Mouse (Mus musculus) embryonic facial prominence, embryonic 14.5 days (tissue): ENCODE data around the gene Twf2. TPM values are rescaled to one million over a fixed set of nuclear protein-coding genes. Genes with fewer than 3 reads are reported as not detected.

Experiments
- ATAC-seq: fragments of 200-750 bp; cut with Nextera tagmentation; 2 replicates; pipeline ENCODE4 v1.8.0; 2017; ENCODE audit warnings: low read depth, moderate number of reproducible peaks, moderate TSS enrichment
- DNase-seq: peaks from one replicate; pipeline ENCODE4 v3.0.0-alpha.2; 2015; ENCODE audit warnings: low spot score
- H3K27ac ChIP-seq: fragments of 300-500 bp; sonication (generic); replicated peaks from 2 replicates; pipeline ENCODE4 v1.5.1; 2014; ENCODE audit warnings: low read depth, mild to moderate bottlenecking, low read length, moderate library complexity
- H3K27me3 ChIP-seq: fragments of 300-500 bp; sonication (generic); replicated peaks from 2 replicates; pipeline ENCODE4 v1.6.1; 2014; ENCODE audit warnings: low read length; ENCODE audit not compliant: control insufficient read depth, insufficient read depth
- H3K36me3 ChIP-seq: fragments of 300-500 bp; sonication (generic); 2 replicates; pipeline ENCODE4 v1.6.1; 2014; ENCODE audit warnings: low read length, mixed read lengths; ENCODE audit not compliant: control insufficient read depth, insufficient read depth
- H3K4me1 ChIP-seq: fragments of 300-500 bp; sonication (generic); 2 replicates; pipeline ENCODE4 v1.6.1; 2014; ENCODE audit warnings: antibody characterized with exemption, low read length; ENCODE audit not compliant: control insufficient read depth, insufficient read depth
- H3K4me2 ChIP-seq: fragments of 300-500 bp; sonication (generic); 2 replicates; pipeline ENCODE4 v1.6.1; 2014; ENCODE audit warnings: low read depth, mild to moderate bottlenecking, low read length, moderate library complexity, mixed read lengths
- H3K4me3 ChIP-seq: fragments of 300-500 bp; sonication (generic); 2 replicates; pipeline ENCODE4 v1.5.1; 2014; ENCODE audit warnings: low read depth, mild to moderate bottlenecking, low read length
- H3K9ac ChIP-seq: fragments of 300-500 bp; sonication (generic); 2 replicates; pipeline ENCODE4 v1.6.1; 2014; ENCODE audit warnings: low read depth, mild to moderate bottlenecking, low read length, moderate library complexity, mixed read lengths
- H3K9me3 ChIP-seq: fragments of 300-500 bp; sonication (generic); 2 replicates; pipeline ENCODE4 v1.6.1; 2016; ENCODE audit warnings: low read length; ENCODE audit not compliant: control insufficient read depth
- WGBS: fragments of 180-500 bp; shearing (Covaris S2); extraction: QIAGEN DNeasy Blood & Tissue Kit; methylation state at CpG from one replicate; pipeline ENCODE4 v1.1.7; 2014; 5-methylcytosine and 5-hydroxymethylcytosine counted together
- polyA plus RNA-seq: library from polyadenylated mRNA; unstranded; fragments of >200 nt; fragmentation: Nextera tagmentation; extraction: Ambion mirVana; gene quantifications from 2 replicates; pipeline ENCODE4 v1.2.1, GENCODE M21; 2014

Twf2 gene
- polyA plus RNA-seq, 1 experiment from 2014 or later, result 65.1 TPM

GRCm38 (mm10) chr9:106232956-106233355 lies 30.0 kb downstream of the Twf2 start:
- Histone ChIP-seq H3K27me3 (no peaks in the 10 kb centered on the region), H3K36me3 (peaks cover 54% of the 10 kb centered on the region), H3K9ac (no peak overlapping the region), H3K9me3 (no peaks in the 10 kb centered on the region), H3K4me2 (no peak overlapping the region), H3K27ac (no peak overlapping the region), H3K4me1 (no peaks in the 10 kb centered on the region), H3K4me3 (no peak overlapping the region)
- ATAC-seq (no peak), DNase-seq (no peak)
- 87% methylated on average over 3 of the region's 3 CpGs for WGBS

DNA sequence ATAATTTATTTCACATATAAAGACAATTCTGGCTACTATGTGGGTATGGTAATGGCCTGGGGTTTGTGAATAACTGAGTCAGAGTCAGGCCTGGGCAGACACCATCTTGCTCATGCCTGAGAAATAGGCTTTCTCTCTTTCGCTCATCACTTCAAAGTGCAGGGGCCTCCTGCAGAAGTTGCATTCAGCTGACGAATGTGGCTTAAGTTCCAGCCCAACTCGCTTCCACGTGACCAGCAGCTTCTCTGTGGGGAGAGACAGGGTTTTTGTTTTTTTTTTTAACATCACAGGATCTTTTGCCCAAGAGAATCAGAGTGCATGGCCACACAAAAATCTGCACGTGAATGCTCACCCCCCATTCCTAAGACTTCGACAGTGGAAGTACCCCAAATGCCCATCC lies 31.0 kb downstream of the Twf2 start:
- DNase-seq (no peak), ATAC-seq (no peak)
- Histone ChIP-seq H3K4me1 (no peaks in the 10 kb centered on the region), H3K27ac (no peak overlapping the region), H3K9me3 (no peaks in the 10 kb centered on the region), H3K36me3 (peaks cover 64% of the 10 kb centered on the region), H3K4me3 (no peak overlapping the region), H3K4me2 (no peak overlapping the region), H3K27me3 (no peaks in the 10 kb centered on the region), H3K9ac (no peak overlapping the region)
- 77% methylated on average over 6 of the region's 6 CpGs for WGBS

- ATAC-seq, result no peak
These were observed 32.4 kb downstream of the Twf2 start for GRCm38 (mm10) chr9:106235194-106235830.

GRCm38 (mm10) chr9:106236156-106236817 lies 33.4 kb downstream of the Twf2 start:
- 89% methylated on average over 23 of the region's 23 CpGs for WGBS
- DNase-seq, result no peak
- peaks cover 87% of the 10 kb centered on the region for H3K36me3 ChIP-seq
- ATAC-seq, result no peak
- H3K9ac ChIP-seq, result no peak overlapping the region
- no peaks in the 10 kb centered on the region for H3K27me3 ChIP-seq
- H3K4me3 ChIP-seq, result no peak overlapping the region
- H3K4me2 ChIP-seq, result no peak overlapping the region
- H3K9me3 ChIP-seq, result no peaks in the 10 kb centered on the region
- no peak overlapping the region for H3K27ac ChIP-seq
- no peaks in the 10 kb centered on the region for H3K4me1 ChIP-seq

More at GRCm38 (mm10) chr9:106235194-106235830, 32.4 kb downstream of the Twf2 start:
- Histone ChIP-seq H3K4me1 (no peaks in the 10 kb centered on the region), H3K36me3 (peaks cover 78% of the 10 kb centered on the region), H3K27ac (no peak overlapping the region), H3K27me3 (no peaks in the 10 kb centered on the region), H3K9ac (no peak overlapping the region), H3K4me2 (no peak overlapping the region), H3K4me3 (no peak overlapping the region), H3K9me3 (no peaks in the 10 kb centered on the region)
- WGBS, result 89% methylated on average over 23 of the region's 23 CpGs
- DNase-seq, result no peak

DNA sequence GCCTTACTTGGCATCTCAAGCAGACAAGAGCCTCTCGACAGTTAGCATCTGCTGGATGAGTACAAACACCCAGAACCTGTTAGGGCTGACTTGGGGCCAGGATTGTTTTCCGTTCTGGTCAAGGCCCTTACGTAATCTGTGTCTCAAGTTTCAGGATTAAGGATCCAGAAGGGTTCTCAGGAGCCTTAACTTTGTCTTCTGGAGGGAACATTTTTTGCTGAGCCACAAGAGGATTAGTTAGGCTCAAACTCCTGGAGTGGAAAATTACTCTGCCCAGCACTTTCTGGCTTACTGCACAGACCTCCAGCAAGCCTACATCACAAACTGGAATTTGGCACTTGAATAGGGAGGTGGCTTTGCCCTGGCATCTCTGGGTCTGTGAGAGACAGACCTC lies 33.9 kb downstream of the Twf2 start:
- H3K27ac ChIP-seq, result no peak overlapping the region
- H3K9me3 ChIP-seq, result no peaks in the 10 kb centered on the region
- ATAC-seq (peak; percentile 31; the same call in 1 of the 2 replicates), DNase-seq (peak; percentile 48)
- 50% methylated on average over 3 of the region's 3 CpGs for WGBS
- peaks cover 92% of the 10 kb centered on the region for H3K36me3 ChIP-seq
- no peaks in the 10 kb centered on the region for H3K27me3 ChIP-seq
- no peak overlapping the region for H3K4me2 ChIP-seq
- H3K4me3 ChIP-seq, result no peak overlapping the region
- H3K4me1 ChIP-seq, result no peaks in the 10 kb centered on the region
- H3K9ac ChIP-seq, result no peak overlapping the region

GRCm38 (mm10) chr9:106237401-106237800 lies 34.5 kb downstream of the Twf2 start:
- H3K9me3 ChIP-seq, result no peaks in the 10 kb centered on the region
- H3K27me3 ChIP-seq, result no peaks in the 10 kb centered on the region
- no peak for DNase-seq
- 84% methylated on average over 8 of the region's 8 CpGs for WGBS
- H3K4me1 ChIP-seq, result no peaks in the 10 kb centered on the region
- H3K36me3 ChIP-seq, result peaks cover 96% of the 10 kb centered on the region
- no peak for ATAC-seq
- H3K9ac ChIP-seq, result no peak overlapping the region
- no peak overlapping the region for H3K4me3 ChIP-seq
- H3K27ac ChIP-seq, result no peak overlapping the region
- no peak overlapping the region for H3K4me2 ChIP-seq

DNA sequence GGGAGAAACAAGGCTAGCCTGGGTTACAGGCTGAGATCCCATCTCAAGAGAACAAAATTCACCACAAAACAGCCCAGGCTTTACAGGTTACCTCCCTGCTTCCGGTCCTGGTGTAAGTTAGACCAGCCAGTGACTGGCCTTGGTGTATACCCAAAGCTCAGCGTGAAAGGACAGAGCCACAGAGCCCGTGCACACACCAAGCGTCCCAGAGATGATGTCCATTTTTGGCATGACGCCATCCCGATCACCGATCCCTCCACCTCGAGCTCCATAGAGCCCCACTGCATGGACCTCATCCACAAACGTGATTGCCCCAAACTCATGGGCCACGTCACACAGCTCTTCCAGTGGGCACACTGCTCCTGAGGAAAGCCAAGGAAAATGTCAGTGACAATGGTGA lies 35.0 kb downstream of the Twf2 start:
- 86% methylated on average over 10 of the region's 10 CpGs for WGBS
- Histone ChIP-seq H3K27ac (no peak overlapping the region), H3K9me3 (no peaks in the 10 kb centered on the region), H3K4me1 (no peaks in the 10 kb centered on the region), H3K4me3 (no peak overlapping the region), H3K27me3 (no peaks in the 10 kb centered on the region), H3K9ac (no peak overlapping the region), H3K4me2 (no peak overlapping the region), H3K36me3 (peaks cover 96% of the 10 kb centered on the region)
- ATAC-seq, result no peak
- no peak for DNase-seq

DNA sequence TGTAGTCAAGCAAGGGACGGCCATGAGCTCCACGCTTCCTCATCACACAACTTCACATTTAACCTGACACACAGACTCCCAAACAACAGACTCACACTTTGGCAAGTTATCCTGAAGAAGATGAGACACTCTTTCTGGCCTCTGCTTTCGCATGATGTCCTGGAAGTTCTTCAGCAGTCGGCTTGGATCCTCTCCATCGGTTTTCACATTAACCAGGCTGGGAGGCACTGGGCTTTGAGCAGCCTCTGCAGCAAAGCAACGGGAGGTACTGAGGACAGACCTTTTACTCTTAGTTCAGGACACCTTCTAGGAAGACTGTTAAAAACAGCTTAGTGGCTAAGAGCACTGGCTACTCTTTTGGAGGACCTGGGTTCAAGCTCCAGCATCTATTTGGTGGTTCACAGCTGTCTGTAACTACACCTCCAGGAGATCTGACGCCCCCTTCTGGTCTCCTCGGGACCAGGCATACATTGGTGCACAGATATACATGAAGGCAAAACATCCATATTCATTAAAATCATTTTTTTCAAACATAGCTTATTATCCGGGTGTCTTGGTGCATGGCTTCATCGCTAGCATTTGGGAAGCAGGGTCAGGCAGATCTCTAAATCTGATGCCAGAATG lies 38.7 kb downstream of the Twf2 start:
- H3K27me3 ChIP-seq, result no peaks in the 10 kb centered on the region
- H3K4me1 ChIP-seq, result peaks cover 7% of the 10 kb centered on the region
- H3K9ac ChIP-seq, result no peak overlapping the region
- ATAC-seq, result no peak
- whole genome bisulfite sequencing, result 88% methylated on average over 10 of the region's 10 CpGs
- H3K4me2 ChIP-seq, result no peak overlapping the region
- H3K4me3 ChIP-seq, result no peak overlapping the region
- no peak overlapping the region for H3K27ac ChIP-seq
- DNase-seq, result no peak
- peaks cover 73% of the 10 kb centered on the region for H3K36me3 ChIP-seq
- H3K9me3 ChIP-seq, result no peaks in the 10 kb centered on the region
